Mouse (Mus musculus) bone marrow, adult 2 months (tissue): Measurements from ENCODE around the gene Acr.

Experiments used
- CTCF ChIP-seq: fragments of 200-500 bp; IDR thresholded peaks from 2 replicates; pipeline ENCODE4 v1.5.1; 2011; ENCODE audit warnings: low read length, control low read depth; ENCODE audit not compliant: control insufficient read depth, insufficient read depth
- POLR2A ChIP-seq: fragments of 200-500 bp; IDR thresholded peaks from 2 replicates; pipeline ENCODE4 v1.6.1; 2011; ENCODE audit warnings: low read depth, mild to moderate bottlenecking, control low read depth, low read length, borderline replicate concordance; ENCODE audit not compliant: control insufficient read depth

DNA sequence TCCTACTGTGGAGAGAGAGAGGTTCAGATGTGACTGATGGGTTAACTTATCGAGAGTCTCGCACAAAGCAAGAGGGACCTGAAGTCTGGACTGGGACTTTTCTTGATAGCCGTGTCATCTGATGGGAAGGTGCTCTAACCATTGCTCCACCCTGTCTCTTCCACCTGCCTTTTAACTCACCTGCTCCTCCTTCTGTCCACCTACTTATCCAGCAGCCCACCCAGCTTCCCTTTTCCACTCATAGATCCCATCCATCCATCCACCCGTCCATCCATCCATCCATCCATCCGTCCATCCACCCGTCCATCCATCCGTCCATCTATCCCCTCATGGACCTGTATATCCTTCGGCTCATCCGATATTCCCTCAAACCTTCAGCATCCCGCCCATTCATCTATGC is 39.2 kb upstream of the Acr start:
- no peak for TF ChIP-seq CTCF
- no peak for TF ChIP-seq POLR2A
